Mouse (Mus musculus): ENCODE data around the gene Ccdc102a. TPM values are rescaled to one million over a fixed set of nuclear protein-coding genes. Genes with fewer than 3 reads are reported as not detected.

Gene Ccdc102a
- 1.2 TPM for polyA plus RNA-seq (2017; shearing (Covaris generic))

DNA sequence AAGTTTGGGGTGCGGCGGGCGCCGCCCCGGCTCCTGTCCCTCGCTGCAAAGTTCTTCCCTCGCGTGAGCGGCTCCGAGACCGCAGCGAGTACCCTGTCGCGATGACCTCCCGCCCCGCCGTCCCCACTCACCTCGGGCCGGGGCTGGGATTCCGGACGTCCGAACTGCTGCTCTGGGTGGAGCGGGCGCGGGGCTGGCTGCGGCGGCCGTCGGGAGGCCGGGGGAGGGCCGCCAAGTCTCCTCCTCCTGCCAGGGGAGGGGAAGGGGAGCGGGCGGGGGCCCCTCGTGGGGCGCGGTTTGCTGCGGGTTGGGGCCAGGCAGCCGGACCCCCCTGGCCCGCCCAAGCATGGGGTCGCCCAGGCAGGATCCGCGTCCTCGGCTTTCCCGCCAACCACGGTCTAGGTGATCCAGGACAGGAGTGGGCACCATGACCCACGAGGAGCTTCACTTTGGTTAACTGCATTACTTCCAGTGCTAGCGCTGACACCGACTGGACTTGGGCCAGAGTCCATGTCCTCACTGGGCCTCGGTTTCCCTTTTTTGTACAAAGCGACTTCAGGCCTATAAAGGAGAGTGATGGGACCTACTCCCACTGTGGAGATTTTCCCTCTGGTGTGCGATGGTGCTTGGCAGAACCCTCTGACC lies at the start of gene Ccdc102a:
TSS of gene Ccdc102a (minus strand) at position 248 of the 645 bp plus-strand sequence.

DNA sequence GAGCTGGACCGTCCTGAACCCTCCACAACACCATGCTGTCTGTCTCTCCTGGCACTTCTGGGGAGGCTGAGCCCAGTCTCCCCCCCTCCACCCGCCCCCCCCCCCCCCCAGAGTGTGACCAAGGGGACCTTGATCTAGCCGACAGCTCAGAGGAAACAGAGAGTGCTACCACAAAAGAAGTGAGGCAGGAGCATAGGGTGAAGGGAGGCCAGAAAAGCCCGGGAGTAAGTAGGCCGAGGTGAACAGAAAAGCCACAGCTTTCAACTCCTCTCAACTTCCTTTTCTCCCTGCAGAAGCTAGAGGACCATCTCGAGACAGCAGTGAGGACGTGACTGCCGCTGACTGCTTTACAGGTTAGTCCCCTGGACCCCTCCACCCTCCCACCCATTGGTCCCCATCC lies 5.5 kb upstream of the Ccdc102a start, which contains the start of gene Adgrg5:
TSS of gene Adgrg5 (plus strand) at position 290 of the 400 bp plus-strand sequence.

DNA sequence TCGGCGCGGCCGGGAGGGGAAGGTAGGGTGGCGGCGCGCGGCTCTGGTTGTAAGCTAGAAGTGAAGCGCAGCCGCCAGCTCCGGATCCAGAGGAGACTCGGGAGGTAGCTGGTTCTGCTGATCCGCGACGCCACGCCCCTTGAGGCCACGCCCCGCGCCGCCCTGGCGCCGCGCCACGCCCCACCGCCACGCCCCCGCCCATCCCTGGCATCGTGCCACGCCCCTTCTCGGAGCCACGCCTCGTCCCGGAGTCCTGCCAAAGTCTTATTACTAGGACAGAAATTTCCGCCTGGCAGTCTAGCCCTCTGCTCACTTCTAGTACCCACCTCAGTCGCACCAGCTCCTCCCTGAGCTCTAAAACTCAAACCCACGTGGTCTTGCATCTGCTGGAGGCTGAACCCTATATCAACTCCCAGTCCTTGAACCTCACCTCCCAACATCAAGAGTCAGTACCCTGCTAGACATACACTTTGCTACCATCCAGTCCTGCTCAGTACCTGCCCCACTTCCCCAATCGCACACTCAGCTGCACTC lies 41.6 kb downstream of the Ccdc102a start, which contains the start of gene Dok4:
TSS of gene Dok4 (minus strand) at position 134 of the 534 bp plus-strand sequence.

DNA sequence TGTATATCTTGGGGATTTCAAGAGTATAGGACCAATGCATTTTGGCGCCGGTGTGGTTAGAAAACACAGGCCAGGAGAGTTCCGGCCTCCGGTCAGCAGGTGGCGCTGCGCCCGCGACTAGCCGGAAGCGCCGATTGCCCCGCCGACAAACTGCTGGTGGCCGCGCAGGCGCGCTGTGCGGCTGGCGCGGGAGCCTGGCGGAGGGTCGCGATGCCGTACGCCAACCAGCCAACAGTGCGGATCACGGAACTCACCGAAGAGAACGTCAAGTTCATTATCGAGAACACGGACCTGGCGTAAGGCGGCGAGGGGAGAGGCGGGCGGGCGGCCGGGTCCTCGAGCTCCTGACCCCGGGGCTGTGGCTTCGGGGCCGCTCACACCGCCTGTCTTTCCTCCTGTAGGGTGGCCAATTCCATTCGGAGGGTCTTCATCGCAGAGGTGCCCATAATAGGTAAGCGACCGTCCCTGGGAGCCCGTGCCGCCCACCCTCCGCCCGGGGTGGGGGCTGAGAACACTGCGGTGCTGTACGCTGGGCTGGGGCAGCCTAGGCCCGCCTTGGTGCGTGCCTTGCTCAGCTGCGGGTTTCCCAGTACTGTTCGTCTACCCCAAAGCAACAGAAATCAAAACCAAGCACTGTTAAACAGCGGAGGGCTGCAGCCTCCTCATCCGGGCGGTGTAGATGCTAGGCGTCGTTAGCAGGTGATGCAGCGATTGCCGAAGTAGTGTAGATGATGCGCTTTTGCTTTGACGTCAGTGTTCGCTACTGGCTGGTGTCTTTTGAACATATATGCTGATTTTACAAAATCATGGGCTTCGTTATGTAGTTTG lies 60.3 kb downstream of the Ccdc102a start, which contains the start of gene Polr2c:
TSS of gene Polr2c (plus strand) at position 105 of the 828 bp plus-strand sequence.

Other genes with a start within 250 kb of the Ccdc102a start
- gene Pllp, start 221.8 kb downstream of the Ccdc102a start, polyA plus RNA-seq (2017; shearing (Covaris generic)) = 0.30 TPM
- not detected for gene Ccl22, start 172.5 kb downstream of the Ccdc102a start, polyA plus RNA-seq (2017; shearing (Covaris generic))
- not detected for gene Cx3cl1, start 146.1 kb downstream of the Ccdc102a start, polyA plus RNA-seq (2017; shearing (Covaris generic))
- gene Ccl17, start 107.6 kb downstream of the Ccdc102a start, polyA plus RNA-seq (2017; shearing (Covaris generic)) = not detected
- 44.9 TPM for gene Coq9, start 79.8 kb downstream of the Ccdc102a start, polyA plus RNA-seq (2017; shearing (Covaris generic))
- gene Ciapin1, start 79.7 kb downstream of the Ccdc102a start, polyA plus RNA-seq (2017; shearing (Covaris generic)) = 86.0 TPM
- 88.2 TPM for gene Polr2c, start 60.6 kb downstream of the Ccdc102a start, polyA plus RNA-seq (2017; shearing (Covaris generic))
- 1.6 TPM for gene Dok4, start 41.8 kb downstream of the Ccdc102a start, polyA plus RNA-seq (2017; shearing (Covaris generic))
- 0.98 TPM for gene Adgrg5, start 5.6 kb upstream of the Ccdc102a start, polyA plus RNA-seq (2017; shearing (Covaris generic))
- 0.16 TPM for gene Adgrg1, start 56.7 kb upstream of the Ccdc102a start, polyA plus RNA-seq (2017; shearing (Covaris generic))
- gene Adgrg3, start 99.6 kb upstream of the Ccdc102a start, polyA plus RNA-seq (2017; shearing (Covaris generic)) = 3.1 TPM
- not detected for gene Drc7, start 137.0 kb upstream of the Ccdc102a start, polyA plus RNA-seq (2017; shearing (Covaris generic))
- gene Katnb1, start 163.1 kb upstream of the Ccdc102a start, polyA plus RNA-seq (2017; shearing (Covaris generic)) = 11.8 TPM

Data from naive thymus-derived CD4-positive, alpha-beta T cell, adult 5 months (primary cell).